Mouse (Mus musculus) spleen, adult 2 months (tissue): ENCODE measurements around the gene Josd1.

Source experiments
- CTCF ChIP-seq: fragments of 200-500 bp; IDR thresholded peaks from 2 replicates; pipeline ENCODE4 v1.5.1; 2011; ENCODE audit warnings: mild to moderate bottlenecking, inconsistent platforms; ENCODE audit not compliant: insufficient read depth, insufficient read length, insufficient replicate concordance; ENCODE audit errors: extremely low read depth
- POLR2A ChIP-seq: fragments of 200-500 bp; IDR thresholded peaks from 2 replicates; pipeline ENCODE4 v1.6.1; 2011; ENCODE audit warnings: low read depth, low read length, inconsistent platforms

- TF ChIP-seq CTCF, result no peak
- TF ChIP-seq POLR2A, result peak; percentile 66
Measured at GRCm38 (mm10) chr15:79690426-79691022, 2.8 kb upstream of the Josd1 start, which contains the start of gene Gtpbp1.
